Mouse (Mus musculus) bone marrow, adult 2 months (tissue): ENCODE data around the gene Zfp583.

Experiments used
- CTCF ChIP-seq: fragments of 200-500 bp; IDR thresholded peaks from 2 replicates; pipeline ENCODE4 v1.5.1; 2011; ENCODE audit warnings: low read length, control low read depth; ENCODE audit not compliant: control insufficient read depth, insufficient read depth
- POLR2A ChIP-seq: fragments of 200-500 bp; IDR thresholded peaks from 2 replicates; pipeline ENCODE4 v1.6.1; 2011; ENCODE audit warnings: low read depth, mild to moderate bottlenecking, control low read depth, low read length, borderline replicate concordance; ENCODE audit not compliant: control insufficient read depth

- TF ChIP-seq CTCF: no peak
- TF ChIP-seq POLR2A: no peak
These were observed 29.5 kb upstream of the Zfp583 start for GRCm38 (mm10) chr7:6360477-6361060.
